Mouse (Mus musculus) urinary bladder, postnatal 36 days (tissue): ENCODE data around the gene Atf6.

ENCODE experiments used
- DNase-seq, 2 experiments: peaks; one replicate each; pipeline ENCODE4 v3.0.0; 2022; ENCODE audit warnings: low spot score in 2 of 2, mixed read lengths in 1 of 2

The Atf6 gene

DNA sequence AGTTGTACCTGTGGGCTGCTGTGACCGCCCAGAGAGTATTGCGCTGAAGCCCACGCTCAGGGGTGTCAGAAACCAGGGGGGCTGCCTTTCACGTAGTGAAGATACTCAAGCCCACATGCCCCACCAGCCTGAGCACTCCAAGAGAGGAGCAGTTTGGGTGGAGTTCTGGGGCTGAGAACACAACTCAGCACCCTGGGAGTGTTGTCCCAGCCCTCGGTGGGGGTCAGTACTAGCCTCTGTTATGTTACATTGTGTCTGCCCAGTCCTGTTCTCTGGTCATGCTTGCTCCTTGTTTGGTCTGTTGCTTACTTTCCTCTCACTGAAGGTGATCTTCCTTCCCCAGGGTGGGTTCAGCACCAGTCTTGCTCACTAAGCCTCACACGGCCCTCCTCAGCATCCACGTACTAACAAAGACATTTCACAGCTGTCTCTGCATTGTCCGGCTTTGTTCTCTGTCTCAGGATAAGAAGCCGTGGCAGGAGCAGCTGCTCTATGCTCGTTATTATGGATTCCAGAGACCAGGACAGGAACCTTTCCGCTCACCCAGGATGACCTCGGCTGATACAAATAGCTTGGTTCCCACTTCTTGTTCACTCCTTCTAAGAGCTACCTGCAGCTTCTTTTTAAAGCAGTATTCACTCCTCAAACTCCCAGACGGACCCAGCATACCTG, 209.8 kb downstream of the Atf6 start:
- no peak for DNase-seq

DNA sequence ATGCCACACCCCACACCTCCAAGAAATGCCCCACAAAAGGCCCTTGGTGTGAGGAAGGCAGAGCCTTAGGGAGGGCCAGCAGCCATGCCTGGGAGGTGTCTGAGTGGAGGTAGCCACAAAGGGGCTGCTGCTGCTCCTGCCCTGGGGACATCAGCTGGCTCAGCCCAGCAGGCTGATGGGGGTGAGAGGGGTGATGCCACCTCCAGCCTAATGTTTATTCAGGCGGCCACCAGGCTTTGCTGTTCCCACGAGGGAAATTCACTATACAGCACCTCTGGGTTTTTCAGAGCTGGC, 210.4 kb downstream of the Atf6 start:
- DNase-seq, result no peak

DNA sequence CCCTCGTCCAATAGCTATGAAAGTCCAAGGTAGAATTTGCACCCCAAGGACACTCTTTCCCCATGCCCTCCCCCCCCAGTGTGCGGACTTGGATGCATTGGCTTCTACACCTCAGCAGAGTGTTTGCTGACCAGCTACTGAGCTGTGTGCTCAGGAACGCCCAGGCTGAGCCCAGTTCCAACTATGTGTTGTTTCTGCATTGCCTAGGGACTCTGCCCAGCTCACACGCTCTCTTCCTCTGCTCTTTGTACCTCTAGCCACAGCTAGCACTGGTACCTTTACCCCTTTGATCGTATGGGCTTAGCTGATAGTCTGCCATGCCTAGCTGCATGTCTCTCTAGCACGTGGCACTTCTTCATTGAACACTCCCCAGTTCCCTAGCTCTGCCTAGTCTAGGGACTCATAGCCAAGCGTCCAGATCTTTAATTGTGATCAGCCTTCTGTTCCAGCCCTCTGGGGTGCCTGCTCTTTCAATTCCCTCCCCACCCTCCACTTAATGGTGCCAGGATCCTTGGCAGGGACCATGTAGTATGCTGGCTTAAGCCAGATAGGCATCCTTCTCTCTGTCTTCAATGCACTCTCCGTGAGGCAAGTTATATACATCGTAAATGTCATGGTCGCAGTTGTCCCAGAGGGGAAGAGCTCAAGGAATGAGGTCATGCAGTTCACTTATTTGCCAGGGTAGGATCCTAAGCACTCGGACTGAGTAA, 210.9 kb downstream of the Atf6 start:
- no peak for DNase-seq

DNA sequence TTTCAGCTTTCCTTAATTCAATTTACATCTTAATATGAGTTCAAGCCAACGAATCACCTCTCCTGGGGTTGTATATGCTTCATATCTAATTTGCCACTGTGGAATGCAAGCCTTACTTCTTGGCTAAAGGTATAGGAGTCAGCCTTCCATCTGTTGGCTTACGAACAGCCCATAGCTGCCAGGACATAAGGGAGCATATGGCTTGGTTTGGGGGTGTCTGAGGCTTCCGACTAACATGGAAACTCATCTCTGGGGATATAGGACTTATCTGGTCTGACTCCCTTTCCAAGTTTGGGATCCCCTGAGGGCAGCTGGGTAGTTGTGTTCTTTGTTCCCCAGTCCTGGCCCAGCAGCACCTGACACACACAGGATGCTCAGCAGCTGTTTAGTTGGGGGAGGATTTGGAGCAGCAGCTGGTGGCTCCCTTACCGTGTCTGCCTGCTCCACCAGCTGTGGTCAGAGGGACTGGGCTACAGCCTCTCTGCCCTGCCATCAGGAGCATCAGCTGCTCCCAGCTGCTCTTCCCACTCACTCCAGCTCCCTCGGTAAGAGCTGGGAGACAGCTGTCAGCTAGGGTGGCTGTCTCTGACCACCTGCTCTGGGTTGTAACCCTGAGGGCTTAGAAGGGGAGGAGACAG, 212.2 kb downstream of the Atf6 start:
- no peak for DNase-seq
